Mouse (Mus musculus) hindbrain, embryonic 10.5 days (tissue): ENCODE measurements at regions not wholly inside any gene's neighbourhood (a gene's known extent, or its start where the extent isn't known, plus 50 kb on each side); places are given as distances from the start of the nearest gene placed in this dataset.
"Not testable (repeated sequence)": the region's sequence is repeated elsewhere in the genome, so short reads cannot be mapped to it uniquely, and the experiment has no call there.

Experiments used
- DNase-seq: peaks from one replicate; pipeline ENCODE4 v3.0.0-alpha.2; 2017; ENCODE audit warnings: low spot score
- H3K27ac ChIP-seq: fragments of 300-500 bp; sonication (generic); 2 replicates; pipeline ENCODE4 v1.5.1; 2016; ENCODE audit warnings: mild to moderate bottlenecking, moderate library complexity
- H3K27me3 ChIP-seq: fragments of 300-500 bp; sonication (generic); 2 replicates; pipeline ENCODE4 v1.6.1; 2016; ENCODE audit warnings: mild to moderate bottlenecking; ENCODE audit not compliant: poor library complexity, insufficient read depth, severe bottlenecking
- H3K36me3 ChIP-seq: fragments of 300-500 bp; sonication (generic); 2 replicates; pipeline ENCODE4 v1.6.1; 2016; ENCODE audit warnings: mild to moderate bottlenecking, moderate library complexity
- H3K4me1 ChIP-seq: fragments of 300-500 bp; sonication (generic); replicated peaks from 2 replicates; pipeline ENCODE4 v1.6.1; 2016; ENCODE audit warnings: mild to moderate bottlenecking
- H3K4me3 ChIP-seq: fragments of 300-500 bp; sonication (generic); 2 replicates; pipeline ENCODE4 v1.5.1; 2016; ENCODE audit warnings: mild to moderate bottlenecking, moderate library complexity
- H3K9me3 ChIP-seq: fragments of 300-500 bp; sonication (generic); 2 replicates; pipeline ENCODE4 v1.6.1; 2016; ENCODE audit warnings: mild to moderate bottlenecking, moderate library complexity
- WGBS: fragments of 180-500 bp; shearing (Covaris S2); methylation state at CpG from one replicate; pipeline ENCODE4 v1.1.7; 2016; 5-methylcytosine and 5-hydroxymethylcytosine counted together

DNA sequence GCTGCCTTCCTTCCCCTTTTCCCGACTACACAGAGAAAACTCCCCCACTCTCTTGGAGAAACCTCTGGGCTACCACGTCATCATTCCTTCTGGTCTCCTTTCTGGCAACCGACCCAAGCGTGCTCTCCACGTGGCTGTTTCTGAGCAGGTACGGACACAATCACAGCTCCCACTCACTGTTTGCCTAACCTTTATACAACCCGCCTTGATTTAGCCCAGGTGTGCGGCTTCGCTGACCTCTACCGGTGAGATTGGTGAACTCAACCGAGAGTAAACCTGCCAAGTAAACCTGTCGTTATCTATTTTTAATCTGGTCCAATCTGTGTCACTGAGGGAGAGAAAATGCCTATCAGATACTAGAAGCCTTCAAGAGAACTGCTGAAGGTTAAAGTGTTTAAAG lies 142.7 kb upstream of the Gnai1 start:
- Histone ChIP-seq H3K4me1 (no peaks in the 10 kb centered on the region), H3K27me3 (no peaks in the 10 kb centered on the region), H3K9me3 (no peaks in the 10 kb centered on the region), H3K4me3 (no peak overlapping the region), H3K36me3 (no peaks in the 10 kb centered on the region), H3K27ac (no peak overlapping the region)
- 30% methylated on average over 12 of the region's 12 CpGs for WGBS
- no peak for DNase-seq

DNA sequence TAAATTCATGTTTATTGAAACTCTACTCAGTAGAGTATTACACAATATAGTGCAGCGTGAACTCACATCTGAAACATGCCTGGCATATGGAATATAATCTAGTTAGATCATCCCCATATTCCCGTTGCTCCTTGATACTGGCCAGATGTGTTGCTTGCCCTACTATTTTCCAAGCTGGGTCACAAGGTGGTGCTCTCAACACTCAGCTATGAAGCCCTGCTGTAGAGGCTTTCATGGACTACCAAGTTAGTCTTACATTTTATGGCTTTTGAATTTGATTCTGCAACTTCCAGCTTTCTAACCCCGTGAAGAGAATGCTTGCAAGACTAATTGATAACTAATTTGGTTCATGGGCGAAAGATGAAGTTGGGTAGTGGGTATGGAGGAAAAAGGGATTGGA lies 134.2 kb upstream of the Gnai1 start:
- H3K9me3 ChIP-seq = no peaks in the 10 kb centered on the region
- H3K4me1 ChIP-seq = no peaks in the 10 kb centered on the region
- H3K27ac ChIP-seq = no peak overlapping the region
- 84% methylated on average over 4 of the region's 4 CpGs for WGBS
- no peak overlapping the region for H3K4me3 ChIP-seq
- H3K36me3 ChIP-seq = no peaks in the 10 kb centered on the region
- DNase-seq = no peak
- H3K27me3 ChIP-seq = no peaks in the 10 kb centered on the region

DNA sequence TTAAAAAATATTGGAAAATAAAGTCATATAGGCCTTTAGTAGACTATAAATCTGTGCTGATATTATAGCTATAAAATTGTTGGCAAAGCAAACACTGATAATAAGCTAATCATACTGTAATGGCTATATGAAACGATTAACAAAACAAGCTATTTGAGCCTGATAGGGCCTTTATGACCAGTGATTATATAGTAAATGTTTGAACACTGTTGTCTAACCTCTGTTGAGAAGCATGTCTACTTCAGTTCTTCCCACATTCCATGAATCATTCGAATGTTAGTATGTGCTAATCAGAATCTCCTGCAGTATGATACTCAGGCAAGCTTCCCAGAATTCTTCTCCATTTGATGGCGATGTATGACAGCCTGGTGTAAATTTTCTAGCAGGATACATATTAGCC lies 129.6 kb upstream of the Gnai1 start:
- Histone ChIP-seq H3K9me3 (no peaks in the 10 kb centered on the region), H3K36me3 (no peaks in the 10 kb centered on the region), H3K4me3 (no peak overlapping the region), H3K4me1 (no peaks in the 10 kb centered on the region), H3K27ac (no peak overlapping the region), H3K27me3 (no peaks in the 10 kb centered on the region)
- DNase-seq = no peak
- 89% methylated on average over 3 of the region's 3 CpGs for WGBS

DNA sequence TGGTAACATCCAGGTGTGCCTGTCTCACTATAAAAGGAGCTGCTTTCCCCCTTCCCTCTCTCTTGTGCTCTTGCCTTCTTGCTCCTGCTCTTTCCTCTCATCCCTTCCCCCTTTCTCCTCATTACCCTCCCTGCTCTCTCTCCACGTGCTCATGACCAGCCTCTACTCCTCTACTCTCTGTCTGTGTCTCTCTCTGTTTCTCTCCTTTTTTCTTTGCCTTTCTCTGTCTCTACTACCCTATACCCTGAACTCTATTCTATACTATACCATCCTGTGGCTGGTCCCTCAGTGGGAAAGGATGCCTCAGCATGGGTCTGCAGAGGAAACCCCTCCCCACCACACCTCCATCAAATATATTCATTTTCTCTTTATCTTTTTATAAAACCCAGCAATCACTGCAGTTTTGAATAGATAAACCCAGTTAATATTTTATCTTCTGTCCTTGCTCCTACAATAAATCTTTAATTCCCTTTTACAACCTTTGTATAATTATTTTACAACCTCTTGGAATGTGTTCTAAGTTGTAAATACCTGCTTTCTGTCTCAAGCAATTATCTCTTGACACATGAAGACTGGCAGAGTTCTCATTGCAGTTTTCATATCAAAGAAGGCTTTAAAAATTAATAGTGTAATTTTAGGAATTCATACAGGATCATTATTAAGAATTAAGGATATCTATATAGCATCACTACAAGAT lies 127.1 kb upstream of the Gnai1 start:
- Histone ChIP-seq H3K27me3 (no peaks in the 10 kb centered on the region), H3K4me3 (no peak overlapping the region), H3K27ac (no peak overlapping the region), H3K4me1 (no peaks in the 10 kb centered on the region), H3K9me3 (no peaks in the 10 kb centered on the region), H3K36me3 (no peaks in the 10 kb centered on the region)
- 44% methylated on average over 1 of the region's 1 CpGs for WGBS
- no peak for DNase-seq

- Histone ChIP-seq H3K9me3 (no peaks in the 10 kb centered on the region), H3K27me3 (no peaks in the 10 kb centered on the region), H3K4me3 (no peak overlapping the region), H3K4me1 (no peaks in the 10 kb centered on the region), H3K27ac (no peak overlapping the region), H3K36me3 (no peaks in the 10 kb centered on the region)
- no peak for DNase-seq
Observed at GRCm38 (mm10) chr5:18484376-18484775, 124.2 kb upstream of the Gnai1 start.

DNA sequence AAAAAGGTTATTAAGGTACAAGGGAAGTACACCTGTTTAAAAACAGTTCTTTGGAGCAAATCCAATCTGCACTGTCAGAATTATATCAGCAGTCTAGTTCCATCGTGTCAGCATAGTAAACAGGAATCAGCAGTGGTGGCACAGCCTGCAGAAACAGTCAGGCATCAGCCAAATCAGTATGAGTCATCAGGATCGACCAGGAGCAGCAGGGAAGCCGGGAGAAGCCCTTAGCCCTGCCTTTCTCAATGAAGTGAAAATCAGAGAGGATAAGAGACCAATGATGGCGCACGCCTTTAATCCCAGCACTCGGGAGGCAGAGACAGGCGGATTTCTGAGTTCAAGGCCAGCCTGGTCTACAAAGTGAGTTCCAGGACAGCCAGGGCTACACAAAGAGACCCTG lies 118.3 kb upstream of the Gnai1 start:
- Histone ChIP-seq H3K36me3 (no peaks in the 10 kb centered on the region), H3K4me1 (no peaks in the 10 kb centered on the region), H3K9me3 (no peaks in the 10 kb centered on the region), H3K27me3 (no peaks in the 10 kb centered on the region), H3K4me3 (no peak overlapping the region), H3K27ac (no peak overlapping the region)
- 90% methylated on average over 7 of the region's 7 CpGs for WGBS
- DNase-seq = no peak

DNA sequence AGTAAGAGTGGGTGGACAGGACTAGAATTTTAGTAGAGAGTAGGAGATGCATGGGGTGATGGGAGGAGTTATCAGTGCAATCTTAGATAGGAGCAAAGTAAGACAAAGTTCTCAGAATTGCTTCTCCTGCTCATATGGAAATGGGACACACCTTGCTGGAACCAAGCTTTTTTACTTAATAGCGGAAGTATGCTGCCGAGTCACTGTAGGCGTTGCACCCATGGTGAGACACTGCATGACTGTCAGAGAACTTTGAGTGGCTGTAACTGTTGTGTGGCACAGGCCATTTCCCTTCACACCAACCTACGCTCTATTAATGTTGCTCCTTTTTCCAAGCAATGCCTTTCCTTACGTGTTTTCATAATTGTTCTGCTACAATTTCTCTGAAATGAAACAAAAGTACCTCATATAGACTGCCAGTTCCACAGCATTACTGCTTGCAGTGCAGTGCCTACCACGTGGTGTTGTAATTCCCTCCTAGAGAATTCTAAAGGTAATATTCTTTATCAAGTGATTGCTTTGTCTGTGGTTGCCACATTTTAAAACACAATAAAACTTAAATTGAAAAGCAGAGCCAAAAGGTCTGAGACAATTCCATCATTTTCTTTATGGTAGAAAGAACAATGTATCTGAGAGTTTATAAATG lies 117.3 kb upstream of the Gnai1 start:
- DNase-seq = no peak
- no peaks in the 10 kb centered on the region for H3K4me1 ChIP-seq
- 93% methylated on average over 6 of the region's 6 CpGs for WGBS

DNA sequence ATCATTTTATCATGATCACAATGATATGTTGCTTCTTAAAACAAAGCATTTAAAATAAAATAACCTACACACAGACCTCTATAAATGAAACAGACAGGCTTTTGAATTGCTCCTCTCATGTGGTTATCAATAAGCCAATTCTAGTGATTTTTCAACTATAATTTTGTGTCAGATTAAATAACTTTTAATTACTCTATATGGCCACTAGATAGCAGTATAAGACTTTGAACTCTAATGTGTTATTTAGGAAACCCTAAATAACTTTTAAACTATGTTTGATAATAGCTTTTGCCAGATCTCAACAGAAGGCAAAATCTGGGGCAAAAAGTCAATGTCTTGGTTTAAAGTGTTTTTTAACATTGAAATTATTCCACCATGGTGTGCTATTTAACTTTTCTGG lies 112.0 kb upstream of the Gnai1 start:
- Histone ChIP-seq H3K27me3 (no peaks in the 10 kb centered on the region), H3K27ac (no peak overlapping the region), H3K36me3 (no peaks in the 10 kb centered on the region), H3K4me3 (no peak overlapping the region), H3K9me3 (no peaks in the 10 kb centered on the region), H3K4me1 (no peaks in the 10 kb centered on the region)
- DNase-seq = no peak

More for the DNA sequence above, 117.3 kb upstream of the Gnai1 start:
- Histone ChIP-seq H3K9me3 (no peaks in the 10 kb centered on the region), H3K27ac (no peak overlapping the region), H3K36me3 (no peaks in the 10 kb centered on the region), H3K27me3 (no peaks in the 10 kb centered on the region), H3K4me3 (no peak overlapping the region)

DNA sequence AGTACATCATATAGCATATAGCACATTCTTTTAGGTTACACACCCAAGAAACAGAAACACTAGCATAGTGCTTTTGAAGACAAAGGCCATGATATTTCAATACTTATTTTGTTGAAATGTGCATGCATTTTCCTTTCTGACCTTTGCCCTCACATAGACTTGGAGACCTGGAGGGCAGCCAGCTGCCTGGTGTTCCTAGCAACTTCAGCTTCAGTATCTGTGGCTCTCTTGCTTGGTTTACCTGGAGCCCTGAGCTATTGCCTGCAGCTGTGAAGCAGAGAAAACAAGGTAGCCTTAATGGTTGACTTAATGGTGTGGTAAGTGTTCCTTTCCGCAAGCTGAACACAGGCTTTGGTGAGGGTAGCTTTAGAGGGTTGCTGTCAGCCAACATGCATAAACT lies 97.6 kb upstream of the Gnai1 start:
- Histone ChIP-seq H3K36me3 (no peaks in the 10 kb centered on the region), H3K9me3 (no peaks in the 10 kb centered on the region), H3K27me3 (no peaks in the 10 kb centered on the region), H3K4me1 (no peaks in the 10 kb centered on the region), H3K27ac (no peak overlapping the region), H3K4me3 (no peak overlapping the region)
- WGBS = 89% methylated on average over 1 of the region's 1 CpGs
- DNase-seq = no peak

- H3K27ac ChIP-seq = no peak overlapping the region
- no peaks in the 10 kb centered on the region for H3K4me1 ChIP-seq
- 95% methylated on average over 1 of the region's 1 CpGs for WGBS
- no peak for DNase-seq
- no peak overlapping the region for H3K4me3 ChIP-seq
- no peaks in the 10 kb centered on the region for H3K27me3 ChIP-seq
- no peaks in the 10 kb centered on the region for H3K36me3 ChIP-seq
- H3K9me3 ChIP-seq = no peaks in the 10 kb centered on the region
Observed at GRCm38 (mm10) chr5:18456196-18456595, 96.0 kb upstream of the Gnai1 start.

- H3K4me3 ChIP-seq, H3K36me3 ChIP-seq, H3K4me1 ChIP-seq, H3K27ac ChIP-seq, H3K27me3 ChIP-seq, DNase-seq, H3K9me3 ChIP-seq: not testable (repeated sequence)
- WGBS = 63% methylated on average over 6 of the region's 6 CpGs
Observed at GRCm38 (mm10) chr5:18452871-18453757, 93.0 kb upstream of the Gnai1 start.

- Histone ChIP-seq H3K4me3 (no peak overlapping the region), H3K36me3 (no peaks in the 10 kb centered on the region), H3K9me3 (no peaks in the 10 kb centered on the region), H3K27ac (no peak overlapping the region), H3K4me1 (no peaks in the 10 kb centered on the region), H3K27me3 (no peaks in the 10 kb centered on the region)
- WGBS = 90% methylated on average over 3 of the region's 3 CpGs
- no peak for DNase-seq
Observed at GRCm38 (mm10) chr5:18449261-18449660, 89.1 kb upstream of the Gnai1 start.

DNA sequence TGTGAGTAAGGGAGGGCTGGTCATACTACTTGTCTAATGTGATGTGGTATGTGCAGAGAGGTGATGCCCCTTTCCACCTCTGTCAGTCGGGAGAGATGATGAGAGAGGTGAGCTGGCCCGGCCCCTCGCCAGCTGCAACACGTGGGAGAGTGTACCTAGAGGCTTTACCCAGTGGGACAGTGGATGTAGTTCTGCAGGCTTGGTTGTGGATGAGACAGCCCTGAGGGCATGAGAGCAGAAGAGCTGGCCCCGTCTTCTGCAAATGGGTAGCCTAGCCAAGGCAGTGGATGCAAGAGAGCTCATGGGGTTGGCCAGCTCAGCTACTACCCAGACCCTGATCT lies 88.1 kb upstream of the Gnai1 start:
- H3K36me3 ChIP-seq = no peaks in the 10 kb centered on the region
- no peak overlapping the region for H3K27ac ChIP-seq
- 88% methylated on average over 5 of the region's 5 CpGs for WGBS
- no peak overlapping the region for H3K4me3 ChIP-seq
- no peaks in the 10 kb centered on the region for H3K27me3 ChIP-seq
- H3K4me1 ChIP-seq = no peaks in the 10 kb centered on the region
- no peak for DNase-seq
- no peaks in the 10 kb centered on the region for H3K9me3 ChIP-seq
